Mouse (Mus musculus) midbrain, embryonic 12.5 days (tissue): ENCODE data around the gene Amn1. TPM values are rescaled to one million over a fixed set of nuclear protein-coding genes. Genes with fewer than 3 reads are reported as not detected.
"Not testable (repeated sequence)": the region's sequence is repeated elsewhere in the genome, so short reads cannot be mapped to it uniquely, and the experiment has no call there.

ENCODE experiments used
- ATAC-seq: fragments of 200-750 bp; cut with Nextera tagmentation; 2 replicates; pipeline ENCODE4 v1.8.0; 2017; ENCODE audit warnings: low read depth, moderate TSS enrichment, moderate library complexity; ENCODE audit not compliant: low FRiP score
- H3K27ac ChIP-seq: fragments of 300-500 bp; sonication (generic); replicated peaks from 2 replicates; pipeline ENCODE4 v1.5.1; 2016; ENCODE audit warnings: mild to moderate bottlenecking
- H3K27me3 ChIP-seq: fragments of 300-500 bp; sonication (generic); 2 replicates; pipeline ENCODE4 v1.6.1; 2016; ENCODE audit warnings: mild to moderate bottlenecking
- H3K36me3 ChIP-seq: fragments of 300-500 bp; sonication (generic); 2 replicates; pipeline ENCODE4 v1.6.1; 2016
- H3K4me1 ChIP-seq: fragments of 300-500 bp; sonication (generic); 2 replicates; pipeline ENCODE4 v1.6.1; 2016
- H3K4me2 ChIP-seq: fragments of 300-500 bp; sonication (generic); replicated peaks from 2 replicates; pipeline ENCODE4 v1.6.1; 2016; ENCODE audit warnings: mild to moderate bottlenecking, moderate library complexity
- H3K4me3 ChIP-seq: fragments of 300-500 bp; sonication (generic); 2 replicates; pipeline ENCODE4 v1.5.1; 2016; ENCODE audit warnings: mild to moderate bottlenecking
- H3K9ac ChIP-seq: fragments of 300-500 bp; sonication (generic); replicated peaks from 2 replicates; pipeline ENCODE4 v1.6.1; 2016; ENCODE audit warnings: mild to moderate bottlenecking, moderate library complexity
- H3K9me3 ChIP-seq: fragments of 300-500 bp; sonication (generic); 2 replicates; pipeline ENCODE4 v1.6.1; 2016; ENCODE audit warnings: mild to moderate bottlenecking
- WGBS: fragments of 180-500 bp; shearing (Covaris S2); methylation state at CpG from one replicate; pipeline ENCODE4 v1.1.7; 2016; 5-methylcytosine and 5-hydroxymethylcytosine counted together
- polyA plus RNA-seq: library from polyadenylated mRNA; unstranded; fragments of >200 nt; fragmentation: Nextera tagmentation; extraction: Ambion mirVana; gene quantifications from 2 replicates; pipeline ENCODE4 v1.2.1, GENCODE M21; 2016

Gene Amn1
- polyA plus RNA-seq, 1 experiment from 2014 or later = 80.8 TPM

DNA sequence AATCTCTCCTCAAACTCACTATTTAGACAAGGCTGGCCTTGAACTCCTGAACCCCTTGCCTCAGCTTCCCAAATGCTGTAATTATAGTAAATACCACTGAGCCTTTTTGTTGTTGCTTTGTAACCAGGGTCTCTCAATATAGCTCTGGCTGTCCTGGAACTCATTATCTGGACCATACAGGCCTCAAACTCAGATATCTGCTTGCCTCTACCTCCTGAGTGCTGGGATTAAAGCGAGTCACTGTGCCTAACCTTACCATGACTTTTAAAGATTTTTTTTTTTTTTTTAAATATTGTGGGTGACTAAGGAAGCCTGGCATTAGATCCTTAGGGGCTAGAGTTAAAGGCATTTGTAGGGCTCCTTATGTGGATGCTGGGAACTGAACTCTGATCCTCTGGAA is 4.5 kb downstream of the Amn1 start:
- no peaks in the 10 kb centered on the region for H3K27me3 ChIP-seq
- no peak overlapping the region for H3K4me3 ChIP-seq
- 93% methylated on average over 1 of the region's 1 CpGs for WGBS
- H3K36me3 ChIP-seq = peaks cover 36% of the 10 kb centered on the region
- no peak overlapping the region for H3K27ac ChIP-seq
- H3K9me3 ChIP-seq = 0 out of 2 replicates have a peak, but pooled peaks cover under 1% of the 10 kb centered on the region
- ATAC-seq = no peak
- no peak overlapping the region for H3K4me2 ChIP-seq
- peaks cover 15% of the 10 kb centered on the region for H3K4me1 ChIP-seq
- no peak overlapping the region for H3K9ac ChIP-seq

DNA sequence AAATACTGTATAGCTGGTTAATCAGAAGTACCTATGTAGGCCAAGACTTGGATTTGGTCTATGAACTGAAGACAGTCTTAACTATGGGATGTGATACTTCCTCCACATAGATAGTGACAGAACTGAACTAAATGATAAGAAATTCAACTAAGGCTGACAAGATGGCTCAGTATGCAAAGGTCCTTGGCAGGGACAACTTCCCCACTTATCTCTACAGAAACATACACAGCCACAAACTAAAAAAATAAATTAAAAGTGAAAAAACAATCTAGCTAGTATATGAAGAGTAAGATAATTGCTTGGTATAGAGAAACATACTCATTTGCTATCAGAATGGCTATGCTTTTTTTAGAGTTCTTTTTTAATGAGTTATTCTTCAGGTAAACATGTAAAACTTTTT is 9.4 kb downstream of the Amn1 start:
- H3K27ac ChIP-seq = no peak overlapping the region
- no peaks in the 10 kb centered on the region for H3K27me3 ChIP-seq
- H3K36me3 ChIP-seq = peaks cover 84% of the 10 kb centered on the region
- peaks cover 9% of the 10 kb centered on the region; the same call in 1 of the 2 replicates for H3K9me3 ChIP-seq
- no peaks in the 10 kb centered on the region for H3K4me1 ChIP-seq
- no peak overlapping the region for H3K9ac ChIP-seq
- H3K4me2 ChIP-seq = no peak overlapping the region
- H3K4me3 ChIP-seq = no peak overlapping the region
- ATAC-seq = no peak

DNA sequence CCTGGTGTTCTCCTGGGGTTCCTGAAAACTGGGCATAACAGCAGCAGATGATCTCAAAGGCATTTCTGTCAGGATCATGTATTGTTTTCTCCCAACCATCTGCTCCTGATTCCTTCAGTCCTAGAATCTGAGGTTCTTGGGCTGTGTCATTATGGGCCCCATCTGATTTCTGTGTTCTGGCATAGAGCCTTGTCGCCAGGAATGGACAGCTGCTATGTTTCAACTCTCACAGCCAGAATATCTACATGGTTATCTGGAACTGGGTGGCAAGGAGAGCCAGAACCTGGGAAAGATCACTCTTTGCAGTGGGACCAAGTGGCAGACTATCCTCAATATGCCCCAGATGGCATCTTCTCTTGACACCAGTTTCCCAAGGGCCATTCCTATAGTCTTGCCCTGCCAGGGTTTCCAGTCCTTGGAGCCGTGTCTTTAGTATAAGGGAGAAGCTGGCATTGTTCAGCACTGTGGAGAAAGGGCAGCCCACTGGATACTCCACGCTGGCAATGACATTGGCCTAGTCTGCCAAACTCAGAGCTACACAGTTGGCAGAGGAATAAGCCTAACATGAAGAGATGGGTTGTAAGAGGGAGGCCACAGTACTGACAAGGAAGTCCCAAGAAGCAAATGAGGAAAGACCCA is 13.5 kb downstream of the Amn1 start:
- H3K27me3 ChIP-seq = no peaks in the 10 kb centered on the region
- no peaks in the 10 kb centered on the region for H3K4me1 ChIP-seq
- WGBS = 94% methylated on average over 3 of the region's 3 CpGs
- no peak overlapping the region for H3K9ac ChIP-seq
- no peak overlapping the region for H3K27ac ChIP-seq
- peaks cover 9% of the 10 kb centered on the region; the same call in 1 of the 2 replicates for H3K9me3 ChIP-seq
- peaks cover 66% of the 10 kb centered on the region for H3K36me3 ChIP-seq
- no peak overlapping the region for H3K4me2 ChIP-seq
- no peak for ATAC-seq
- no peak overlapping the region for H3K4me3 ChIP-seq

DNA sequence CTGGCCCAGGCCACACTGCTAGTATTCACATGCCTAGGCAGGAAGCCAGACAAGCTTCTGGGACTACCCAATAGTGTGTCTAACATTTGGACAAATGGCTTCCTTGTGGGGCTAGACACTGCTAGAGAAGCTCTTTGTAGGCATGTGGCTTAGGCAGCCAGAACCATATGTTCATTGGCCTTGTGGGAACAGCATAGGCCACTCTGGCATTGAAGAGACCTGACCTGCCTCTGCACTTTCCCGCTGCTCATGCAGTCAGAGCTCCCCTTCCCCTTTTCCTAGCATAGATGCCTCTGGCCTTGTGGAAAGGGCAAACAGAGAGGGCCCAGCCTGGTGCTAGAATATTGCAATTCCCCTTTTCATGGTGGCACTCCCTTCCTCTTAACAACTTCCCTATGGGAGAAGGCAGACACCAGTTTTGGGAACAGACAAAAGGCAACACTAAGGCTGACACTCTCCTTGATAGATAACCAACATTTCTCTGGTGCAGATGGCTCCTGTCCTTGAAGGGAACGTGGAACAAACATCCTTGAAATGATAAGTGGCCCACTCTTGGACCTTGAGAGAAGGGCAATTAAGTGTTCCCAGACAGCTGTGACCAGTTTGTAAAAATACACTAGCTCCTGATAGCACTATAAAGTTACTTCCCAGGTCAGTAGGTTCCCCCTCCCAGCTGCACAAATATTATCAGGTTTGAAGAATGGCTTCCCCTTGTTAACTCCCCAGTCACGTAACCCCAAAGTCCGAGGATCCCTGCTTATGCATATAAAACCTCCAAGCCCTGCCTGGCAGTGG is 14.5 kb downstream of the Amn1 start:
- Histone ChIP-seq H3K4me1 (no peaks in the 10 kb centered on the region), H3K27me3 (no peaks in the 10 kb centered on the region), H3K4me2 (no peak overlapping the region), H3K9ac (no peak overlapping the region), H3K4me3 (no peak overlapping the region), H3K27ac (no peak overlapping the region), H3K36me3 (peaks cover 59% of the 10 kb centered on the region), H3K9me3 (peaks cover 8% of the 10 kb centered on the region; the same call in 1 of the 2 replicates)
- WGBS = 74% methylated on average over 4 of the region's 4 CpGs
- no peak for ATAC-seq

DNA sequence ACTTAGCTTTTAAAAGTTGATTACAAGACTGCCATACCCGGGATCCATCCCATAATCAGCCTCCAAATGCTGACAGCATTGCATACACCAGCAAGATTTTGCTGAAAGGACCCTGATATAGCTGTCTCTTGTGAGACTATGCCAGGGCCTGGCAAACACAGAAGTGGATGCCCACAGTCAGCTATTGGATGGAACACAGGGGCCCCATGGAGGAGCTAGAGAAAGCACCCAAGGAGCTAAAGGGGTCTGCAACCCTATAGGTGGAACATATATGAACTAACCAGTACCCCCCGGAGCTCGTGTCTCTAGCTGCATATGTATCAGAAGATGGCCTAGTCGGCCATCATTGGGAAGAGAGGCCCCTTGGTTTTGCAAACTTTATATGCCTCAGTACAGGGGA is 18.5 kb downstream of the Amn1 start:
- not testable (repeated sequence) for H3K9me3 ChIP-seq, H3K4me3 ChIP-seq, H3K9ac ChIP-seq, H3K27ac ChIP-seq, H3K4me1 ChIP-seq, H3K4me2 ChIP-seq, ATAC-seq, H3K27me3 ChIP-seq
- H3K36me3 ChIP-seq = peaks cover 52% of the 10 kb centered on the region
- 96% methylated on average over 4 of the region's 4 CpGs for WGBS

DNA sequence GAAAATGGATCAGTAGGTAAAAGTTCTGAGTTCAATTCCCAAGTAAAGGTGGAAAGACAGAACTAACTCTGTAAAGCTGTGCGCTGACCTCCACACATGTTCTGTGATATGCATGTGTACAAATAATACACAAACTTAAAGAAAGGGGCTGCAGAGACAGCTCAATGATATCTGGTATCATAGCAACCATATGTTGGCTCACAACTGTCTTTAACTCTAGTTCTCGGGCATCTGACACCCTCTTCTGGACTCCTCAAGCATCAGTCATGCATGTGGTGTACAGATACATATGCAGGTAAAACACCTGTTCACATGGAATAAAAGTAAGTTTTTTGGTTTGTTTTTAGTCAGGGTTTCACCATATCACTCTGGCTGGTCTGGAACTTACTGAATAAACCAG is 20.1 kb downstream of the Amn1 start:
- no peak overlapping the region for H3K4me2 ChIP-seq
- no peak for ATAC-seq
- no peak overlapping the region for H3K27ac ChIP-seq
- no peaks in the 10 kb centered on the region for H3K27me3 ChIP-seq
- H3K36me3 ChIP-seq = peaks cover 51% of the 10 kb centered on the region
- H3K4me1 ChIP-seq = no peaks in the 10 kb centered on the region
- WGBS = 94% methylated on average over 2 of the region's 2 CpGs
- no peaks in the 10 kb centered on the region for H3K9me3 ChIP-seq
- H3K4me3 ChIP-seq = no peak overlapping the region
- H3K9ac ChIP-seq = no peak overlapping the region

DNA sequence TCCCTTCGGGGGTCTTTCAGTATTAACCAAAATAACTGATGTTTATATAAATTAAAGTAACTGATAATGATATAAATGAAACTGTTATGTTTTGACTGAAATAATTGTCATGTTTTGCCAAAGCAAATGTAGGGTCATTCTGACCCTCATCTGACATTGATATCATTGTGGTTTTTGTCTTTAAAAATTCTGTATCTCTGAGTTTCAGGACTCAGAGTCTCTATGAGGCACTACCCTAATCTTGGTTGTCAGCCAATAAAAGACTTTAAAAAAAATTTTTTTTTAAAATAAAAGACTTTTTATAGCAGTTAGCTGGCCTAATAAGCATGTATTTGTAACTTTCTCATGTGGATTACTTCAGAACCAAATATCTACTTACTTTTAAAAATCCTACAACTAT is 20.8 kb downstream of the Amn1 start:
- no peaks in the 10 kb centered on the region for H3K27me3 ChIP-seq
- no peaks in the 10 kb centered on the region for H3K4me1 ChIP-seq
- no peak overlapping the region for H3K4me3 ChIP-seq
- no peak for ATAC-seq
- peaks cover 58% of the 10 kb centered on the region for H3K36me3 ChIP-seq
- H3K4me2 ChIP-seq = no peak overlapping the region
- no peak overlapping the region for H3K9ac ChIP-seq
- 97% methylated on average over 1 of the region's 1 CpGs for WGBS
- H3K27ac ChIP-seq = no peak overlapping the region
- no peaks in the 10 kb centered on the region for H3K9me3 ChIP-seq

DNA sequence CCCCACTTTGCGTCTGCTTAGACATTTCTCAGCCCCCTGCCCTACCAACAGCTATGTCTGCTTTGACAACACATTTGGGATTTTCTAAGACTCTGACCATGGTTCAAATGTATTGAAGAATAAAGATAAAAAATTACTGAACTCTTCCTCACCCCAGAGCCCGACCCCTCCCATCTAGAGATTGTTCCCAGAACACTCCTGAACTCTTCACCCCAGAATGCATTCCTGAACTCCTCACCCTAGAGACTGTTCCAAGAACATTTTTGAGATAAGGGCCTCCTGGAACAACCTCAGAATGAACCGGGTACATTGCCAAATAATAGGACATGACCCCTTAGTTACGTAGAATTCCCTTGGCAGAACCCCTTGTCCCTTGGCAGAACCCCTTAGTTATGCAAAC is 21.5 kb downstream of the Amn1 start:
- H3K27me3 ChIP-seq, H3K9me3 ChIP-seq, H3K4me1 ChIP-seq, H3K9ac ChIP-seq, H3K27ac ChIP-seq, ATAC-seq, H3K4me2 ChIP-seq, H3K4me3 ChIP-seq: not testable (repeated sequence)
- peaks cover 63% of the 10 kb centered on the region for H3K36me3 ChIP-seq
- 97% methylated on average over 2 of the region's 4 CpGs for WGBS

DNA sequence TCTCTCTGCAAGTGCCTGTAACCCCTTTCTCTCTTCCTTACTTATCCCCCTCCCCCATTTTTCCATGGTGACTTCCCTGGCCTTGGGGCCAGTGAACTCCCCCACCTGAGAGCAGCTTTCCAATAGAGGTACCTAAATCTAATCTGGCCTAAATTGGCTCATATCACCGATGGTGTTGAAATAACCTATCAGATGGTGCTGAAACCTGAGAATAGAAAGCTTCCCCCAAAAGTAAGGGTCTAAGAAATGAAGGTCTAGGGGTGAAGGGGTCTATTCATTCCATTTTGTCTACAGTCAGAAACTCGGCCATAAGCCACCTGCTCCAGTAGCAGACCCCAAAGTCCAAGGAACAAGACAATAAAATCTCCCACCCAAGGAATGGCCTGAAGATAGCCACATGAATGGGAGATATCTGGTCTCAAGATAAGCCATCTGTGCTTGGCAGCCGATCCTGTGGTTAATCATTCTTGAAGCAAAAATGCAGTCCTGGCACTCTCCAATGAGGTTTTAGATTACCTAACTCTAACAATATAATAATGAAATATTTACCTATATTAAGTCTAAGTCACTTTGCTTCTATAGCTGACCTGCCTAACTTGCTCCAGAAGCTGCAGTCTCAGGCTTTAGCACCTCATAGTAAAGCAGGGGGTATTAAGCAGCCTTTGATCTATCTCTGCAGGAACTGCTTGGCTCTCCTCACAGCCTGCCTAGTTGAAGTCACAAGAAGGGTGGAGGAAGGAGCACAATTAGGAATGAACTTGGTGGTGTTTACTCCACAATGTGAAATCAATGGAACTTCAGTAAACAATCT is 33.3 kb downstream of the Amn1 start:
- peak overlapping the region; percentile 36; the same call in 1 of the 2 replicates for H3K27ac ChIP-seq
- H3K27me3 ChIP-seq = no peaks in the 10 kb centered on the region
- H3K9me3 ChIP-seq = no peaks in the 10 kb centered on the region
- peaks cover 13% of the 10 kb centered on the region for H3K4me1 ChIP-seq
- 79% methylated on average over 3 of the region's 3 CpGs for WGBS
- H3K36me3 ChIP-seq = peaks cover 47% of the 10 kb centered on the region
- no peak for ATAC-seq
- no peak overlapping the region for H3K4me2 ChIP-seq
- H3K4me3 ChIP-seq = no peak overlapping the region
- no peak overlapping the region for H3K9ac ChIP-seq

DNA sequence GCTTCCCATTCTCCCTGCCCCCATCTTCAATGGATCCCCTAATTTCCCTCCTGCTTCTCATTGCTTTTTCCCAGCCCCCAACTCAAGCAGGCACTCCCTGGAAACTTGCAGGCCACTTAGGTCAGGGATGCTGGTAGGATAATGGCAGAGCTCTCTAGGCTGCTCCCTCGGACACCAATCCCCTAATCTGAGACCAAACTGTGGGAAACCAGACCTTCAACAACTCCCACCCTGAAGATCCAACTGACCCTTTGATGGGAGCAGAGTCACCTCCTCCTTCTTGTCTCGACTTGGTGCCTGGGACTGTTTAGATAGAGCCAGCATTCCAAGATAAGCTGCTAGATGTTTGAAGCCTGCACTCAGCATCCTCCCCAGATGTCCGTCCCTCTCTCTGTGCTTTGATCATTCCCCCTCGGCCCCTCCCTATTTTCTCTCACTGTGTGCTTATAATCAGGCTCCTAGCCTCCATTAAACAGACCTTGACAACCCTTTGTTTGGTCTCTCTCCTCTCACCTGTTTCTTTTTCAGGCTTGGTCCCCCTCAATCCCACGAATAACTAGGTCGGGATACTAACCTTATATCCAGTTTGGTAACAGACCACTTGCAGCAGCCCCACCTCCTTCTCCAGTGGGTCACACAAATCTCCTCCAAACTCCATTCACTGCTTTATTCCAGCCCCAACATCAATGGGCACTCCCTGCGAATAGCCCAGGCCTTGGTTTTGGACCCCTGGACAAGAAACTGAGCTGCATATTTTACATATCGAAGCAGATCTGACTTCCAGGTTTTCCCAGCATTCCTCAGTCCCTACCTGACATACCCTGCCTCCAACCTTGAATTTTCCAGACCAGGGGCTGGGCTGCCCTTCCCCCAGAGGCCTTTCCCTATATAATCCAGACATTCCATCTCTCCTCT is 34.1 kb downstream of the Amn1 start:
- 0 out of 2 replicates have a peak overlapping the region, but pooled peaks have one; percentile 24 for H3K9ac ChIP-seq
- ATAC-seq = peak; percentile 47
- 13% methylated on average over 8 of the region's 8 CpGs for WGBS
- H3K4me1 ChIP-seq = peaks cover 13% of the 10 kb centered on the region
- peaks cover 43% of the 10 kb centered on the region for H3K36me3 ChIP-seq
- H3K4me3 ChIP-seq = no peak overlapping the region
- H3K27me3 ChIP-seq = no peaks in the 10 kb centered on the region
- no peak overlapping the region for H3K4me2 ChIP-seq
- no peaks in the 10 kb centered on the region for H3K9me3 ChIP-seq
- peak overlapping the region; percentile 36 for H3K27ac ChIP-seq

DNA sequence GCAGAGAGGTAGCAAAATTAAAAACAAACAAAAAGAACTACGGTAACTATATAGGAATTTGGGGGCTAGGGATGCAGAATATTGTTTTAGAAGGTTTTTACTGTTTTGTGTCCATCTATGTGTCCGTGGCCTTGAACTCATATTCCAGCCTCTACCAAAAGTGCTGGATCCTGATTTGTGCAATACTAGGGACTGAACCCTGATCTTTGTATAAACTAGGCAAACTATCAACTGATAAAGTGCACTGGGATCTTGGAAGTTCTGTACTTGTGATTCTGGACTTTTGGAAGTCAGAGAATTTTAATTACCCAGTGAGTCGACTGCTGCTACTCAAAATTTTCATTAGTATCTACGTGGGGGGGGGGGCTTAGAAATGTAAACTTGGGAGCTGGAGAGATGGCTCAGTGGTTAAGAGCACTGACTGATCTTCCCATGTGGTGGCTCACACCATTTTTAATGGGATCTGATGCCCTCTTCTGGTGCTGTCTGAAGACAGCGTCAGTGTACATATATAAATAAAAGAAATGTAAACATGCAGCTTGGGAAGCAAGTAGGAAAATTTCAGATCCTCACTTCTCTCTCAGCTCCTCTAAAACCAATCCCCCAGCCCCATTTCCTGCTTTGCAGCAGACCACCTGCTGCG is 34.9 kb downstream of the Amn1 start:
- no peak overlapping the region for H3K4me2 ChIP-seq
- peak overlapping the region; percentile 36; the same call in 1 of the 2 replicates for H3K27ac ChIP-seq
- H3K4me1 ChIP-seq = peaks cover 13% of the 10 kb centered on the region
- H3K4me3 ChIP-seq = no peak overlapping the region
- H3K36me3 ChIP-seq = peaks cover 36% of the 10 kb centered on the region
- H3K9ac ChIP-seq = no peak overlapping the region
- H3K27me3 ChIP-seq = no peaks in the 10 kb centered on the region
- WGBS = 44% methylated on average over 6 of the region's 6 CpGs
- ATAC-seq = peak; percentile 44; the same call in 1 of the 2 replicates
- H3K9me3 ChIP-seq = no peaks in the 10 kb centered on the region
